Mouse (Mus musculus): ENCODE data around the gene Sipa1l1. TPM values are rescaled to one million over a fixed set of nuclear protein-coding genes. Genes with fewer than 3 reads are reported as not detected.

The Sipa1l1 gene
- total and polyA plus RNA-seq, 2 experiments from 2014 or later = 7.0 to 17.1 TPM

DNA sequence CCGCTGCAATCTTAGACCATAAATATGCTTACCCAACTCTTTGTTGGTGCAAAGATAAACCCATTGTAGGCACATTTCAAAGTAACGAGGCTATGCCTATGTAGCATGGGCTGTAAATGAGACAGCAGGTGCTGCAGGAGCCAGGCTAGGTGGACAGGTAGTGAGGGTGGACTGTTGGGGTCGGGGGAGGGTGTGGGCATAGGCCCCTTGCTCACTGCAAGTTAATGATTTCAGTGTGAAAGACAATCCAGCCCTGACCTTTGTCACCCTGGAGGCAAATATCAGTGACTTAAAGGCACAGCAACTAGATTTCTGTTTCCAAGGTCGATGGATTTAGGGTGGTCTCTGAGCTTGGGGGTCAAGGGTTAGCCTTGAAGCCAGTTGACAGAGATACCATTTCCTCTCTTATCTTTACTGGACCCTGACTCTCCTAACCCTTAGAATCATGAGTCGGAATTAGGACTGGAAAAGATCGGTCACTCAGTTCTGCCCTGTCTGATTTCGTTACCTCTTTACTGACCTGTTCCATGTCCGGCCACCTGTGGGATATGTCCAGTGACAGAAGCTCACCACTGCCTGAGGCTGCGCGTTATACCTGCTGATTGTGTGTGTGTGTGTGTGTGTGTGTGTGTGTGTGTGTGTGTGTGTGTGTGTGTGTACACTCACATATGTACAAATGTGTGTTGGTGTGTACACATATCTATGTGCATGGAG lies 286.7 kb downstream of the Sipa1l1 start:
- Histone ChIP-seq H3K4me1 (ENCODE audit: control insufficient read depth, insufficient read depth) (no peaks in the 10 kb centered on the region), H3K27me3 (ENCODE audit: control insufficient read depth, insufficient read depth, low read length) (no peaks in the 10 kb centered on the region), H3K9me3 (replicated peaks; ENCODE audit: control insufficient read depth, low read length) (0 out of 2 replicates have a peak, but pooled peaks cover 2% of the 10 kb centered on the region), H3K4me2 (ENCODE audit: low read depth, low read length) (no peak overlapping the region), H3K9ac (replicated peaks; ENCODE audit: low read depth, low read length) (no peak overlapping the region), H3K4me3 (ENCODE audit: low read depth, low read length) (no peak overlapping the region), H3K27ac (ENCODE audit: low read depth) (no peak overlapping the region), H3K36me3 (replicated peaks; ENCODE audit: control insufficient read depth, insufficient read depth, low read length) (no peaks in the 10 kb centered on the region)
- TF ChIP-seq CTCF (IDR thresholded peaks at IDR 0.05; ENCODE audit: low read depth) (no peak), EP300 (IDR thresholded peaks at IDR 0.05; ENCODE audit: low read depth) (no peak)
- ATAC-seq (ENCODE audit: insufficient read depth, low read depth) (no peak), DNase-seq (ENCODE audit: low spot score) (no peak)
- WGBS = 78% methylated on average over 10 of the region's 10 CpGs

DNA sequence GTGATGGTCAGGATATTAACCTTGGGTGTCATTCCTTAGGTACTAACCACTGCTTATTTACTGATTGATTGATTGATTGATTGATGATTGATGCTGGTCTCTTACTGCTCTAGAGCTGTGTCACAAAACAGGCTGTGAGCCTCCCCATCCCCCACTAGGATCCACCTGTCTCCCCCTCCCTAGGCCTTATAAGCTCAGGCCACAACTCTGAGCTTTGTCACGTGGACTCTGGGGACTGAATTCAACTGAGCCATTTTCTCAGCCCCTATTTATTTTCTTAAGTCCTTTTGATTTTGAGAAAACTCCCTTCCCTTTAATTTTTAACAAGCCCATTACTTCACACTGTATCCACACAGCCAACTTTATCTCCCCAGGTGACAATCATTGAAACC lies 287.3 kb downstream of the Sipa1l1 start:
- TF ChIP-seq EP300 (IDR thresholded peaks at IDR 0.05; ENCODE audit: low read depth) (no peak), CTCF (IDR thresholded peaks at IDR 0.05; ENCODE audit: low read depth) (no peak)
- Histone ChIP-seq H3K4me3 (ENCODE audit: low read depth, low read length) (no peak overlapping the region), H3K27ac (ENCODE audit: low read depth) (no peak overlapping the region), H3K36me3 (replicated peaks; ENCODE audit: control insufficient read depth, insufficient read depth, low read length) (no peaks in the 10 kb centered on the region), H3K4me2 (ENCODE audit: low read depth, low read length) (no peak overlapping the region), H3K9me3 (replicated peaks; ENCODE audit: control insufficient read depth, low read length) (0 out of 2 replicates have a peak, but pooled peaks cover 2% of the 10 kb centered on the region), H3K4me1 (ENCODE audit: control insufficient read depth, insufficient read depth) (no peaks in the 10 kb centered on the region), H3K27me3 (ENCODE audit: control insufficient read depth, insufficient read depth, low read length) (no peaks in the 10 kb centered on the region), H3K9ac (replicated peaks; ENCODE audit: low read depth, low read length) (no peak overlapping the region)
- no peak for ATAC-seq (ENCODE audit: insufficient read depth, low read depth)
- DNase-seq (ENCODE audit: low spot score) = no peak
- WGBS = 76% methylated on average over 1 of the region's 1 CpGs

DNA sequence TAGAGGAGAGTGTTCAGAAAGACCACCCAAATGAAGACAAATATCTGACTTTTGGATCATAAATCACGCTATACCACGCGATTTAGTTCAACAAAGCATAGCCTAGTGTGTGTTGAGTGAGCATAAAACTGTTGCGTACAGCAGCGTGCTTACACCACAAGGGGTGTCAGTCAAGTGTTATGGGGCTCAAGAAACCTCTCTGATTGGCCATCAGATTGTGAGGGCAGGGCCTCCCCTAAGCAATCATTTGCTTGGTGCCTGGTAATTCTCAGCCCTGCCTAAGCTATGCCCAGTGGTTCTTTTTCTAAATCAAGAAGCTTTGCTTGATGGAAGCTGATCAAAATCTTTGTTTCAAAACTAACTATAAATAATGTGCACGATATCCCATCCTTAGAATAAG lies 288.5 kb downstream of the Sipa1l1 start:
- Histone ChIP-seq H3K9me3 (replicated peaks; ENCODE audit: control insufficient read depth, low read length) (0 out of 2 replicates have a peak, but pooled peaks cover 2% of the 10 kb centered on the region), H3K27ac (ENCODE audit: low read depth) (no peak overlapping the region), H3K4me3 (ENCODE audit: low read depth, low read length) (no peak overlapping the region), H3K36me3 (replicated peaks; ENCODE audit: control insufficient read depth, insufficient read depth, low read length) (no peaks in the 10 kb centered on the region), H3K4me1 (ENCODE audit: control insufficient read depth, insufficient read depth) (no peaks in the 10 kb centered on the region), H3K4me2 (ENCODE audit: low read depth, low read length) (no peak overlapping the region), H3K9ac (replicated peaks; ENCODE audit: low read depth, low read length) (no peak overlapping the region), H3K27me3 (ENCODE audit: control insufficient read depth, insufficient read depth, low read length) (no peaks in the 10 kb centered on the region)
- DNase-seq (ENCODE audit: low spot score) (no peak), ATAC-seq (ENCODE audit: insufficient read depth, low read depth) (no peak)
- TF ChIP-seq EP300 (IDR thresholded peaks at IDR 0.05; ENCODE audit: low read depth) (no peak), CTCF (IDR thresholded peaks at IDR 0.05; ENCODE audit: low read depth) (no peak)
- WGBS = 86% methylated on average over 6 of the region's 6 CpGs

DNA sequence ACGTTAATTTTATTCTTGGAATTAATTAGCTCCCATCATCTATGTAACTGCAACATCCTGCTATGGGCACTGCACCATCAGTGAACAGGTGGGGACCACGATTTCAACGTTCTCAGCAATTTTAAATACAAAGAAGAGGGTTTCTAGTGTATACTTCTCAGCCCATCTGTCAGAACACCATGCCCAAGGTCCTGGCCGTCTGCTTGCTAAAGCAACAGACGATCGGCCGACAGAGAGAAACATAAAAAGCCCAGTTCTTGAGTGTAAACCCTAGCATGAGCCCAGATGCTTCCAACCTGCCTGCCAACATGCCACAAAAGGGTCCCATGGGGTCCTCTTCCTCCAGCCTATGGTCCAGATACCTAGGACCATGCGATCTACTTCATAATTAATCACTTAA lies 288.9 kb downstream of the Sipa1l1 start:
- 92% methylated on average over 8 of the region's 8 CpGs for WGBS

DNA sequence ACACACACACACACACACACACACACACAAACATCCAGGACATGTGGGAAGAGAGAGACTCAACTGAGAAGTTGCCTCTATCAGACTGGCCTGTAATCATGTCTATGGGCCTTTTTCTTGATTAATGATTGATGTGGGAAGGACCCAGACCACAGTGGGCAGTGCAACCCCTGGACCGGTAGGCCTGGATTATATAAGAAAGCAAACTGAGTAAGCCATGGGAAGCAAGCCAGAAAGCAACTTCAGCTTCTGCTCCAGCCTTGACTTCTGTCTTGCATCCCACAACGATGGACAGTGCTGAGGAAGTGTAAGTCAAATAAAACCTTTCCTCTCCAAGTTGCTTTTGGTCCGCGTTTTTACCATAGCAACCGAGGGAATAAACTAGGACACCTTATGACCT lies 298.1 kb downstream of the Sipa1l1 start:
- 86% methylated on average over 5 of the region's 5 CpGs for WGBS
- no peak overlapping the region for H3K27ac ChIP-seq (ENCODE audit: low read depth)
- H3K4me2 ChIP-seq (ENCODE audit: low read depth, low read length) = no peak overlapping the region
- H3K9me3 ChIP-seq (replicated peaks; ENCODE audit: control insufficient read depth, low read length) = no peaks in the 10 kb centered on the region
- H3K27me3 ChIP-seq (ENCODE audit: control insufficient read depth, insufficient read depth, low read length) = 0 out of 2 replicates have a peak, but pooled peaks cover 4% of the 10 kb centered on the region
- DNase-seq (ENCODE audit: low spot score) (no peak), ATAC-seq (ENCODE audit: insufficient read depth, low read depth) (no peak)
- no peak overlapping the region for H3K4me3 ChIP-seq (ENCODE audit: low read depth, low read length)
- peaks cover 12% of the 10 kb centered on the region; the same call in 1 of the 2 replicates for H3K4me1 ChIP-seq (ENCODE audit: control insufficient read depth, insufficient read depth)
- no peaks in the 10 kb centered on the region for H3K36me3 ChIP-seq (replicated peaks; ENCODE audit: control insufficient read depth, insufficient read depth, low read length)
- H3K9ac ChIP-seq (replicated peaks; ENCODE audit: low read depth, low read length) = no peak overlapping the region
- TF ChIP-seq EP300 (IDR thresholded peaks at IDR 0.05; ENCODE audit: low read depth) (no peak), CTCF (IDR thresholded peaks at IDR 0.05; ENCODE audit: low read depth) (no peak)

More for the DNA sequence above, 288.9 kb downstream of the Sipa1l1 start:
- H3K4me3 ChIP-seq (ENCODE audit: low read depth, low read length) = no peak overlapping the region
- no peaks in the 10 kb centered on the region for H3K4me1 ChIP-seq (ENCODE audit: control insufficient read depth, insufficient read depth)
- no peak overlapping the region for H3K9ac ChIP-seq (replicated peaks; ENCODE audit: low read depth, low read length)
- no peaks in the 10 kb centered on the region for H3K27me3 ChIP-seq (ENCODE audit: control insufficient read depth, insufficient read depth, low read length)
- ATAC-seq (ENCODE audit: insufficient read depth, low read depth) (no peak), DNase-seq (ENCODE audit: low spot score) (no peak)
- no peaks in the 10 kb centered on the region for H3K36me3 ChIP-seq (replicated peaks; ENCODE audit: control insufficient read depth, insufficient read depth, low read length)
- no peak overlapping the region for H3K27ac ChIP-seq (ENCODE audit: low read depth)
- H3K4me2 ChIP-seq (ENCODE audit: low read depth, low read length) = no peak overlapping the region
- TF ChIP-seq EP300 (IDR thresholded peaks at IDR 0.05; ENCODE audit: low read depth) (no peak), CTCF (IDR thresholded peaks at IDR 0.05; ENCODE audit: low read depth) (no peak)
- H3K9me3 ChIP-seq (replicated peaks; ENCODE audit: control insufficient read depth, low read length) = no peaks in the 10 kb centered on the region
